Mouse (Mus musculus) myocyte (in vitro differentiated cells): Measurements from ENCODE around the gene Nrp2.

Experiments
- CEBPB ChIP-seq: IDR thresholded peaks from 2 replicates; pipeline ENCODE4 v1.6.1; 2011; ENCODE audit warnings: mild to moderate bottlenecking, moderate library complexity; ENCODE audit not compliant: poor library complexity, insufficient read depth, severe bottlenecking
- E2F4 ChIP-seq: IDR thresholded peaks from one replicate; pipeline ENCODE4 v1.6.1; 2011; ENCODE audit warnings: mild to moderate bottlenecking, control low read depth, moderate library complexity; ENCODE audit not compliant: insufficient read depth
- MAX ChIP-seq: IDR thresholded peaks from one replicate; pipeline ENCODE4 v1.6.1; 2011; ENCODE audit warnings: low read depth, mild to moderate bottlenecking, control low read depth
- MYOG ChIP-seq, 3 experiments: IDR thresholded peaks; one replicate each; pipeline ENCODE4 v1.6.1; 2011; ENCODE audit warnings: control low read depth in 2 of 3, low read depth in 2 of 3, mild to moderate bottlenecking in 2 of 3; ENCODE audit not compliant: insufficient read length in 2 of 3, control insufficient read depth in 1 of 3, insufficient read depth in 1 of 3
- POLR2A ChIP-seq: IDR thresholded peaks from one replicate; pipeline ENCODE4 v1.6.1; 2011; ENCODE audit warnings: low read depth, mild to moderate bottlenecking, control low read depth, moderate library complexity; ENCODE audit not compliant: insufficient read length
- USF1 ChIP-seq: IDR thresholded peaks from one replicate; pipeline ENCODE4 v1.6.1; 2011; ENCODE audit warnings: low read depth, mild to moderate bottlenecking, control low read depth, moderate library complexity

DNA sequence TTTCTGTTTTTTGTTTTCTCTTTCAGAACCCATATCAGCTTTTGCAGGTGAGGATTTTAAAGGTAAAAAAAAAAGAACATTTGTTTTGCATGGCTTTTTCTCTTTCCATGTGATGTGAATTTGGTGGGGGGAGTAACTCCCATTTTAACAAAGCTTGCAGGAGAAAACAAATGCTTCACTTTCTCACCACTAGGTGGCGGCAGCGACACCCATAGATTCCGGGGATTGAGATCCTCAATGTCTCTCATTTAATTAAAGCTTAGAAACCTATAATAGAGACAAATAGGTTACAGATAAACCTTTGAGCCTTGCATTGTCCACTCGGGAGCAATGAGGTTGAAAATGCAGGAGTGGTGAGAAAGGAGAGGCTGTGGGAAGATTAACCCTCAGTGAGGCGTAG lies 83.2 kb downstream of the Nrp2 start:
- TF ChIP-seq POLR2A = no peak
- TF ChIP-seq MAX = no peak
- no peak for TF ChIP-seq USF1
- TF ChIP-seq CEBPB = no peak
- no peak for TF ChIP-seq MYOG (IDR thresholded peaks at IDR 0.05; ENCODE audit: control insufficient read depth in 1 of 3, insufficient read depth in 1 of 3, insufficient read length in 2 of 3, low read depth in 2 of 3)
- TF ChIP-seq E2F4 = no peak
